16 mouse cellular contexts compared by ENCODE assay signal in genomic region chr11:106437039-106437438, GRCm38 (mm10). TPM values are rescaled to one million over a fixed set of nuclear protein-coding genes. Genes with fewer than 3 reads are reported as not detected.
DNase-seq lines count a peak whose midpoint lies in the region.
"Had no signal": no experiment of that assay in that cellular context is flagged by ENCODE, and none has a peak within 500 bp of the region (broad histone marks: within the 10 kb centered on the region; RNA-seq: fewer than 3 reads in every experiment).

No protein-coding gene starts in this region.

- intact Hi-C loops in left cerebral cortex, postnatal 36 days (cut with DNase I): no loop called here

- DNase-seq in kidney, postnatal 14 days: peak; percentile 5
- no peak for DNase-seq in kidney, postnatal 25 days
- peak; percentile 23 for DNase-seq in testis, postnatal 14 days (ENCODE audit: low spot score)
- DNase-seq in testis, postnatal 10 days (ENCODE audit: low spot score): no peak
- DNase-seq in adrenal gland, postnatal 14 days: peak; percentile 81
- no peak for DNase-seq in layer of hippocampus, adult 8-10 months (ENCODE audit: low spot score in 2 of 2)
- DNase-seq in left cerebral cortex, postnatal 36 days (ENCODE audit: low spot score in 2 of 2): no peak
- DNase-seq: cerebellum, adult 2 months; cerebellum, postnatal 14 days; gastrocnemius, postnatal 10 days; heart, postnatal 14 days; kidney, adult 8-10 months; retina, postnatal 1 day; right cerebral cortex, postnatal 25 days; thymus, adult 2 months; thymus, postnatal 36 days had no signal

RNA-seq across cellular contexts. Expression of gene Icam2, which starts 49.2 kb away (rescaled TPM):
- total RNA-seq in adrenal gland, postnatal 14 days (2021): 24.6 and 27.6 TPM in 2 replicates
- 1 to 10 TPM; 1.7 to 3.4 (median 2.4) TPM for total RNA-seq in layer of hippocampus, adult 8-10 months (2022)
- total RNA-seq in left cerebral cortex, postnatal 36 days (2021): 1 to 10 TPM; 3.1 to 4.1 TPM

RNA-seq across cellular contexts. Expression of gene Ern1, which starts 50.6 kb away (rescaled TPM):
- 80.9 and 82.3 TPM in 2 replicates for total RNA-seq in adrenal gland, postnatal 14 days (2021)
- 10 to 100 TPM; 10.4 to 12.4 (median 11.4) TPM for total RNA-seq in layer of hippocampus, adult 8-10 months (2022)
- total RNA-seq in left cerebral cortex, postnatal 36 days (2021): 1 to 10 TPM; 9.8 to 9.9 TPM

Comparison
In these comparisons a context has a peak if more than half of its experiments do, and no peak if none do; other contexts are left out.
1. DNase-seq: peak in kidney, postnatal 14 days (single experiment), testis, postnatal 14 days (single experiment) and adrenal gland, postnatal 14 days (single experiment); none in kidney, postnatal 25 days (0 of 2), testis, postnatal 10 days (single experiment), layer of hippocampus, adult 8-10 months (0 of 2) and left cerebral cortex, postnatal 36 days (0 of 2).